Mouse (Mus musculus): ENCODE results near the gene Pde10a. TPM values are rescaled to one million over a fixed set of nuclear protein-coding genes. Genes with fewer than 3 reads are reported as not detected.

Gene Pde10a
- total RNA-seq, 1 experiment: 2.6 TPM

DNA sequence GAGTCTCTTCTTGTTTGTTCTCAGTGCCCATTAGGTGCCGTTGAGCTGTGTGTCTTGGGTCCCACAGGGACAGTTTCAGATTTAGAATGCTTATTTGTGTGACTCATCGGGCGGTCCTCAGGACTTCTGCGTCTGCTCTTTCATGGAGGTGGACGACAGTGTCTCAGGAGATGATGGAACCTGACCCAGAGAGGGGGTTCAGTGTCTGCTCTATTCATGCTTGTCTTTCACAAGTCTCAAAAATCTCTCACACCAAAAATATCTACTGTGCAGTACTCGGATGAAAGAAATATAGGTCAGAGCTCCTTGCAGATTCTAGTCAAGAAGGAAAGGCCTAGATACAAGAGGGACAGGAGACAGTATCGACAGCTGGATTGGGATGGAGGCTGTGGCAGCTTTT lies 42.3 kb upstream of the Pde10a start:
- Histone ChIP-seq H3K27ac (ENCODE audit: insufficient read depth, low read depth, low read length, poor library complexity, severe bottlenecking) (no peak overlapping the region), H3K36me3 (ENCODE audit: control insufficient read depth, insufficient read depth, low read length, poor library complexity, severe bottlenecking) (no peaks in the 10 kb centered on the region), H3K9me3 (ENCODE audit: control insufficient read depth, insufficient read depth, low read depth, low read length) (no peaks in the 10 kb centered on the region), H3K9ac (ENCODE audit: insufficient read depth, low read depth, low read length, poor library complexity, severe bottlenecking) (no peak overlapping the region), H3K4me1 (ENCODE audit: control insufficient read depth in 2 of 2, insufficient read depth in 2 of 2, low read length in 2 of 2, poor library complexity in 1 of 2) (no peaks in the 10 kb centered on the region), H3K4me3 (ENCODE audit: insufficient read depth in 1 of 2, low read depth in 1 of 2, low read length in 2 of 2, poor library complexity in 1 of 2, severe bottlenecking in 1 of 2) (no peak overlapping the region)
- in situ Hi-C loops (cut with MboI; ENCODE audit: low sequenced_read_pairs in 2 of 2, unreplicated experiment in 2 of 2): no loop called here
- TF ChIP-seq MAFK (IDR thresholded peaks at IDR 0.05; ENCODE audit: insufficient read depth, low read depth, low read length): no peak
- no peak for TF ChIP-seq HCFC1 (IDR thresholded peaks at IDR 0.05; ENCODE audit: borderline replicate concordance, insufficient read depth, low read length)
- no peak for TF ChIP-seq CHD2 (IDR thresholded peaks at IDR 0.05; ENCODE audit: low read depth, low read length)
- no peak for TF ChIP-seq ZNF384 (IDR thresholded peaks at IDR 0.05; ENCODE audit: low read depth, low read length)
- no peak for TF ChIP-seq ZC3H11A (IDR thresholded peaks at IDR 0.05; ENCODE audit: borderline replicate concordance, low read depth, low read length)
- DNase-seq (ENCODE audit: low read depth, low spot score): no peak

DNA sequence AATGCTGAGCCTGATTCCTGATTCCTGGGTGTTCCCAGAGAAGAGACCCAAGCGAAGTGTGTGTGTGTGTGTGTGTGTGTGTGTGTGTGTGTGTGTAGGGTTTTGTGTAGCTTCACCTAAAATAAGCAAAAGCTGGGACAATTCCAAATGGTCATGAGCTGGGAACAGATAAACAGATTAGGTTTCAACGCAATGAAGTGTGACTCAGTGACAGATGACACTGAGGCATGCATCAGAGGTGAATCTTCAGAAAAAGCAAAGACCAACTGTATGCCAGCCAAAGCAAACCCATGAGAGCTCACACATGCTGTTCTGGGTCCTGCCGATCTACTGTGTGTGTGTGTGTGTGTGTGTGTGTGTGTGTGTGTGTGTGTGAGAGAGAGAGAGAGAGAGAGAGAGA lies 40.9 kb upstream of the Pde10a start:
- Histone ChIP-seq H3K4me1 (ENCODE audit: control insufficient read depth in 2 of 2, insufficient read depth in 2 of 2, low read length in 2 of 2, poor library complexity in 1 of 2) (no peaks in the 10 kb centered on the region), H3K36me3 (ENCODE audit: control insufficient read depth, insufficient read depth, low read length, poor library complexity, severe bottlenecking) (no peaks in the 10 kb centered on the region), H3K9me3 (ENCODE audit: control insufficient read depth, insufficient read depth, low read depth, low read length) (no peaks in the 10 kb centered on the region), H3K4me3 (ENCODE audit: insufficient read depth in 1 of 2, low read depth in 1 of 2, low read length in 2 of 2, poor library complexity in 1 of 2, severe bottlenecking in 1 of 2) (no peak overlapping the region), H3K9ac (ENCODE audit: insufficient read depth, low read depth, low read length, poor library complexity, severe bottlenecking) (no peak overlapping the region), H3K27ac (ENCODE audit: insufficient read depth, low read depth, low read length, poor library complexity, severe bottlenecking) (no peak overlapping the region)
- in situ Hi-C loops (cut with MboI; ENCODE audit: low sequenced_read_pairs in 2 of 2, unreplicated experiment in 2 of 2): no loop called here
- no peak for DNase-seq (ENCODE audit: low read depth, low spot score)
- TF ChIP-seq ZC3H11A (IDR thresholded peaks at IDR 0.05; ENCODE audit: borderline replicate concordance, low read depth, low read length) (no peak), HCFC1 (IDR thresholded peaks at IDR 0.05; ENCODE audit: borderline replicate concordance, insufficient read depth, low read length) (no peak), ZNF384 (IDR thresholded peaks at IDR 0.05; ENCODE audit: low read depth, low read length) (no peak), MAFK (IDR thresholded peaks at IDR 0.05; ENCODE audit: insufficient read depth, low read depth, low read length) (no peak), CHD2 (IDR thresholded peaks at IDR 0.05; ENCODE audit: low read depth, low read length) (no peak)

DNA sequence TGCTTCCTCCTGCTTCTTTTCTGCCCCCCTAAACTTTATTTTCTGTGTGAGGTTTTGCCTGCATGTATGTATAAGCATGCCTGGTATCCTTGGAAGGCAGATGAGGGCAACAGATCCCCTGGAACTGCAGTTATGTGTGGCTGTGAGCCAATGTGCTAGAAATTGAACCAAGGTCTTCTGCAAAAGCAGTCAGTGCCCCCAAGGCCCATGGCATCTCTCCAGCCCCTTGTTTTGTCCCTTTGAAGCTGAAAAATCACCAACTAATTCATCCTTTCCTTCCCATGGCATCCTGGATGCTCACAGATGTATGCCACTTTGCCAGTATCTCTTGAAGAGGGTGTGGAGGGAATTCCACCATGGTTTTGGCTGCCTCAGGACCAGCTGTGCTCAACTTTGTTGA lies 40.0 kb upstream of the Pde10a start:
- Histone ChIP-seq H3K4me1 (ENCODE audit: control insufficient read depth in 2 of 2, insufficient read depth in 2 of 2, low read length in 2 of 2, poor library complexity in 1 of 2) (no peaks in the 10 kb centered on the region), H3K36me3 (ENCODE audit: control insufficient read depth, insufficient read depth, low read length, poor library complexity, severe bottlenecking) (no peaks in the 10 kb centered on the region), H3K9me3 (ENCODE audit: control insufficient read depth, insufficient read depth, low read depth, low read length) (no peaks in the 10 kb centered on the region), H3K27ac (ENCODE audit: insufficient read depth, low read depth, low read length, poor library complexity, severe bottlenecking) (no peak overlapping the region), H3K9ac (ENCODE audit: insufficient read depth, low read depth, low read length, poor library complexity, severe bottlenecking) (no peak overlapping the region), H3K4me3 (ENCODE audit: insufficient read depth in 1 of 2, low read depth in 1 of 2, low read length in 2 of 2, poor library complexity in 1 of 2, severe bottlenecking in 1 of 2) (no peak overlapping the region)
- no peak for DNase-seq (ENCODE audit: low read depth, low spot score)
- TF ChIP-seq CHD2 (IDR thresholded peaks at IDR 0.05; ENCODE audit: low read depth, low read length): no peak
- no peak for TF ChIP-seq MAFK (IDR thresholded peaks at IDR 0.05; ENCODE audit: insufficient read depth, low read depth, low read length)
- no peak for TF ChIP-seq ZNF384 (IDR thresholded peaks at IDR 0.05; ENCODE audit: low read depth, low read length)
- TF ChIP-seq HCFC1 (IDR thresholded peaks at IDR 0.05; ENCODE audit: borderline replicate concordance, insufficient read depth, low read length): no peak
- in situ Hi-C loops (cut with MboI; ENCODE audit: low sequenced_read_pairs in 2 of 2, unreplicated experiment in 2 of 2): no loop called here

DNA sequence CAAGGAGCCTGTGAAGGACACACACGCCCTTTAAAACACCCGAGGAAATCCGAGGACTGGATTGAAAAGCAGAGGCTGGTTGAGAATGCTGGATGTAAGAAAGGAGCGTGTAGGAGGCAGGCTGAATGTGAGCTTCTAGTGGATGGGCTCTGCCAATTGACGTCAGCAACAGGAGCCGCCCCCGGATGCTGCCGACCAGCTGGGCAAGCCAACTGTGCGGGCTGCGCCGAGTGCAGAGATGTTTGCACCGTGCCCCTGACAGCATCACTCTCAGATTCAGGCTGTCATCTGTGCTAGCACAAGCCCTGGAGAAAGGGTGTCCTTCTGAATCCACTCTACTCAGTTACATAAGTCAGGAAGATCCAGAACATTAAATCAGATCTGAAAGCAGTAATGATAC lies 37.3 kb upstream of the Pde10a start:
- Histone ChIP-seq H3K4me3 (ENCODE audit: insufficient read depth in 1 of 2, low read depth in 1 of 2, low read length in 2 of 2, poor library complexity in 1 of 2, severe bottlenecking in 1 of 2) (no peak overlapping the region), H3K9ac (ENCODE audit: insufficient read depth, low read depth, low read length, poor library complexity, severe bottlenecking) (no peak overlapping the region), H3K9me3 (ENCODE audit: control insufficient read depth, insufficient read depth, low read depth, low read length) (no peaks in the 10 kb centered on the region), H3K4me1 (ENCODE audit: control insufficient read depth in 2 of 2, insufficient read depth in 2 of 2, low read length in 2 of 2, poor library complexity in 1 of 2) (no peaks in the 10 kb centered on the region), H3K27ac (ENCODE audit: insufficient read depth, low read depth, low read length, poor library complexity, severe bottlenecking) (no peak overlapping the region), H3K36me3 (ENCODE audit: control insufficient read depth, insufficient read depth, low read length, poor library complexity, severe bottlenecking) (no peaks in the 10 kb centered on the region)
- in situ Hi-C loops (cut with MboI; ENCODE audit: low sequenced_read_pairs in 2 of 2, unreplicated experiment in 2 of 2): no loop called here
- TF ChIP-seq CHD2 (IDR thresholded peaks at IDR 0.05; ENCODE audit: low read depth, low read length) (no peak), MAFK (IDR thresholded peaks at IDR 0.05; ENCODE audit: insufficient read depth, low read depth, low read length) (no peak), HCFC1 (IDR thresholded peaks at IDR 0.05; ENCODE audit: borderline replicate concordance, insufficient read depth, low read length) (no peak)
- DNase-seq (ENCODE audit: low read depth, low spot score): no peak

DNA sequence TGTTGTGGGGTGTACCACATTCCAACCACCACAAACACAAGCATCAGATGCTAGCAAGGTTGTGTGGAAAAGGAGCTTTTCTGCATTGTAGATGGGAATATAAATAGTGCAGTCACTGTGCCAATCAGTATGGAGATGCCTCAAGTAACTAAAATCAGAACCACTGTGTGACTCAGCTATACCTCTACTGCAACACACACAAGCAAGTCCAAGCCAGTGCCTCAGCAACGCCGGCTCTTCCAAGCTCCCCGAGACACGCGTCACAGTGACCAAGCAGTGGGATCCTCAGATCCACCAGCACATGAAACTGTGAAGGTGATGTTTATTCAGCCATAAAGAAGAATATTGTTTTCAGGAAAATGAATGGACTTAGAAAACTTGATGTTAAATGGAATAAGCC lies 34.2 kb upstream of the Pde10a start:
- in situ Hi-C loops (cut with MboI; ENCODE audit: low sequenced_read_pairs in 2 of 2, unreplicated experiment in 2 of 2): no loop called here
- Histone ChIP-seq H3K4me3 (ENCODE audit: insufficient read depth in 1 of 2, low read depth in 1 of 2, low read length in 2 of 2, poor library complexity in 1 of 2, severe bottlenecking in 1 of 2) (no peak overlapping the region), H3K36me3 (ENCODE audit: control insufficient read depth, insufficient read depth, low read length, poor library complexity, severe bottlenecking) (no peaks in the 10 kb centered on the region), H3K27ac (ENCODE audit: insufficient read depth, low read depth, low read length, poor library complexity, severe bottlenecking) (no peak overlapping the region), H3K9ac (ENCODE audit: insufficient read depth, low read depth, low read length, poor library complexity, severe bottlenecking) (no peak overlapping the region), H3K9me3 (ENCODE audit: control insufficient read depth, insufficient read depth, low read depth, low read length) (no peaks in the 10 kb centered on the region), H3K4me1 (ENCODE audit: control insufficient read depth in 2 of 2, insufficient read depth in 2 of 2, low read length in 2 of 2, poor library complexity in 1 of 2) (no peaks in the 10 kb centered on the region)
- TF ChIP-seq ZNF384 (IDR thresholded peaks at IDR 0.05; ENCODE audit: low read depth, low read length) (no peak), MAFK (IDR thresholded peaks at IDR 0.05; ENCODE audit: insufficient read depth, low read depth, low read length) (no peak), ZC3H11A (IDR thresholded peaks at IDR 0.05; ENCODE audit: borderline replicate concordance, low read depth, low read length) (no peak), HCFC1 (IDR thresholded peaks at IDR 0.05; ENCODE audit: borderline replicate concordance, insufficient read depth, low read length) (no peak)
- no peak for DNase-seq (ENCODE audit: low read depth, low spot score)

All from ES-E14 (cell line).